Mouse (Mus musculus) heart, embryonic 15.5 days (tissue): ENCODE results near the gene Myt1l. TPM values are rescaled to one million over a fixed set of nuclear protein-coding genes. Genes with fewer than 3 reads are reported as not detected.

Source experiments
- ATAC-seq: fragments of 200-750 bp; cut with Nextera tagmentation; replicated peaks from 2 replicates; pipeline ENCODE4 v1.8.0; 2017; ENCODE audit warnings: low read depth, moderate TSS enrichment; ENCODE audit not compliant: insufficient number of reproducible peaks, insufficient read depth, low FRiP score
- H3K27ac ChIP-seq: fragments of 300-500 bp; sonication (generic); 2 replicates; pipeline ENCODE4 v1.5.1; 2015; ENCODE audit warnings: mild to moderate bottlenecking, inconsistent platforms
- H3K27me3 ChIP-seq: fragments of 300-500 bp; sonication (generic); 2 replicates; pipeline ENCODE4 v1.6.1; 2015; ENCODE audit warnings: inconsistent platforms
- H3K36me3 ChIP-seq: fragments of 300-500 bp; sonication (generic); 2 replicates; pipeline ENCODE4 v1.6.1; 2015; ENCODE audit warnings: mild to moderate bottlenecking, inconsistent platforms
- H3K4me1 ChIP-seq: fragments of 300-500 bp; sonication (generic); replicated peaks from 2 replicates; pipeline ENCODE4 v1.6.1; 2015; ENCODE audit warnings: inconsistent platforms
- H3K4me2 ChIP-seq: fragments of 300-500 bp; sonication (generic); 2 replicates; pipeline ENCODE4 v1.6.1; 2015; ENCODE audit warnings: inconsistent platforms, mild to moderate bottlenecking, moderate library complexity
- H3K4me3 ChIP-seq: fragments of 300-500 bp; sonication (generic); 2 replicates; pipeline ENCODE4 v1.5.1; 2015; ENCODE audit warnings: mild to moderate bottlenecking, inconsistent platforms
- H3K9ac ChIP-seq: fragments of 300-500 bp; sonication (generic); 2 replicates; pipeline ENCODE4 v1.6.1; 2015; ENCODE audit warnings: mild to moderate bottlenecking, inconsistent platforms
- H3K9me3 ChIP-seq: fragments of 300-500 bp; sonication (generic); replicated peaks from 2 replicates; pipeline ENCODE4 v1.6.1; 2016; ENCODE audit warnings: inconsistent platforms
- WGBS: fragments of 180-500 bp; shearing (Covaris S2); methylation state at CpG from one replicate; pipeline ENCODE4 v1.1.7; 2015; ENCODE audit warnings: mixed read lengths; 5-methylcytosine and 5-hydroxymethylcytosine counted together
- polyA plus RNA-seq: library from polyadenylated mRNA; unstranded; fragments of >200 nt; fragmentation: Nextera tagmentation; extraction: Ambion mirVana; gene quantifications from 2 replicates; pipeline ENCODE4 v1.2.1, GENCODE M21; 2015

Gene Myt1l
- polyA plus RNA-seq, 1 experiment from 2014 or later = 0.05 TPM

GRCm38 (mm10) chr12:29872156-29872815, 344.1 kb downstream of the Myt1l start:
- Histone ChIP-seq H3K4me3 (no peak overlapping the region), H3K27ac (no peak overlapping the region), H3K9ac (no peak overlapping the region), H3K4me2 (no peak overlapping the region), H3K9me3 (no peaks in the 10 kb centered on the region), H3K4me1 (0 out of 2 replicates have a peak, but pooled peaks cover 3% of the 10 kb centered on the region), H3K36me3 (no peaks in the 10 kb centered on the region), H3K27me3 (no peaks in the 10 kb centered on the region)
- ATAC-seq = no peak; the same call in 1 of the 2 replicates
- WGBS = 48% methylated on average over 7 of the region's 7 CpGs

GRCm38 (mm10) chr12:29873281-29873772, 345.1 kb downstream of the Myt1l start:
- 23% methylated on average over 1 of the region's 1 CpGs for WGBS
- Histone ChIP-seq H3K27me3 (no peaks in the 10 kb centered on the region), H3K4me3 (no peak overlapping the region), H3K9ac (no peak overlapping the region), H3K4me2 (no peak overlapping the region), H3K9me3 (no peaks in the 10 kb centered on the region), H3K4me1 (0 out of 2 replicates have a peak, but pooled peaks cover 3% of the 10 kb centered on the region), H3K27ac (no peak overlapping the region), H3K36me3 (no peaks in the 10 kb centered on the region)
- no peak for ATAC-seq

- 82% methylated on average over 10 of the region's 10 CpGs for WGBS
- no peaks in the 10 kb centered on the region for H3K9me3 ChIP-seq
- 0 out of 2 replicates have a peak, but pooled peaks cover 3% of the 10 kb centered on the region for H3K4me1 ChIP-seq
- ATAC-seq = no peak
- H3K9ac ChIP-seq = no peak overlapping the region
- no peaks in the 10 kb centered on the region for H3K36me3 ChIP-seq
- no peak overlapping the region for H3K27ac ChIP-seq
- H3K27me3 ChIP-seq = no peaks in the 10 kb centered on the region
- no peak overlapping the region for H3K4me3 ChIP-seq
- no peak overlapping the region for H3K4me2 ChIP-seq
Observed at GRCm38 (mm10) chr12:29877977-29878376, 349.8 kb downstream of the Myt1l start.

GRCm38 (mm10) chr12:29882871-29883617, 354.9 kb downstream of the Myt1l start:
- ATAC-seq = no peak; the same call in 1 of the 2 replicates
- no peak overlapping the region for H3K4me2 ChIP-seq
- 0 out of 2 replicates have a peak, but pooled peaks cover 3% of the 10 kb centered on the region for H3K4me1 ChIP-seq
- no peak overlapping the region for H3K9ac ChIP-seq
- WGBS = 15% methylated on average over 9 of the region's 9 CpGs
- H3K27me3 ChIP-seq = no peaks in the 10 kb centered on the region
- H3K27ac ChIP-seq = no peak overlapping the region
- H3K4me3 ChIP-seq = no peak overlapping the region
- no peaks in the 10 kb centered on the region for H3K36me3 ChIP-seq
- H3K9me3 ChIP-seq = no peaks in the 10 kb centered on the region

- H3K36me3 ChIP-seq = no peaks in the 10 kb centered on the region
- no peak overlapping the region for H3K27ac ChIP-seq
- H3K9me3 ChIP-seq = no peaks in the 10 kb centered on the region
- H3K4me2 ChIP-seq = no peak overlapping the region
- no peak overlapping the region for H3K9ac ChIP-seq
- ATAC-seq = no peak
- H3K4me1 ChIP-seq = 0 out of 2 replicates have a peak, but pooled peaks cover 3% of the 10 kb centered on the region
- H3K27me3 ChIP-seq = no peaks in the 10 kb centered on the region
- WGBS = 79% methylated on average over 5 of the region's 5 CpGs
- H3K4me3 ChIP-seq = no peak overlapping the region
Observed at GRCm38 (mm10) chr12:29884376-29884775, 356.2 kb downstream of the Myt1l start.

- H3K27me3 ChIP-seq = 0 out of 2 replicates have a peak, but pooled peaks cover 2% of the 10 kb centered on the region
- H3K9me3 ChIP-seq = no peaks in the 10 kb centered on the region
- no peaks in the 10 kb centered on the region for H3K4me1 ChIP-seq
- no peaks in the 10 kb centered on the region for H3K36me3 ChIP-seq
- no peak overlapping the region for H3K4me2 ChIP-seq
- H3K4me3 ChIP-seq = no peak overlapping the region
- no peak overlapping the region for H3K9ac ChIP-seq
- 22% methylated on average over 3 of the region's 3 CpGs for WGBS
- ATAC-seq = no peak
- H3K27ac ChIP-seq = no peak overlapping the region
Observed at GRCm38 (mm10) chr12:29894669-29895068, 366.5 kb downstream of the Myt1l start.

GRCm38 (mm10) chr12:29897533-29898085, 369.4 kb downstream of the Myt1l start:
- ATAC-seq = no peak
- 69% methylated on average over 3 of the region's 3 CpGs for WGBS

GRCm38 (mm10) chr12:29904101-29904874, 376.1 kb downstream of the Myt1l start:
- no peak overlapping the region for H3K4me2 ChIP-seq
- no peak overlapping the region for H3K4me3 ChIP-seq
- H3K4me1 ChIP-seq = peaks cover 7% of the 10 kb centered on the region
- ATAC-seq = no peak
- H3K27me3 ChIP-seq = no peaks in the 10 kb centered on the region
- H3K9me3 ChIP-seq = no peaks in the 10 kb centered on the region
- no peak overlapping the region for H3K27ac ChIP-seq
- 66% methylated on average over 4 of the region's 4 CpGs for WGBS
- H3K36me3 ChIP-seq = no peaks in the 10 kb centered on the region
- no peak overlapping the region for H3K9ac ChIP-seq

More at GRCm38 (mm10) chr12:29897533-29898085, 369.4 kb downstream of the Myt1l start:
- Histone ChIP-seq H3K4me2 (no peak overlapping the region), H3K9ac (no peak overlapping the region), H3K36me3 (no peaks in the 10 kb centered on the region), H3K27me3 (0 out of 2 replicates have a peak, but pooled peaks cover 2% of the 10 kb centered on the region), H3K27ac (no peak overlapping the region), H3K4me1 (no peaks in the 10 kb centered on the region), H3K9me3 (no peaks in the 10 kb centered on the region), H3K4me3 (no peak overlapping the region)

- H3K27ac ChIP-seq = peak overlapping the region; percentile 42; the same call in 1 of the 2 replicates
- H3K9ac ChIP-seq = no peak overlapping the region
- 31% methylated on average over 2 of the region's 2 CpGs for WGBS
- H3K4me3 ChIP-seq = no peak overlapping the region
- peaks cover 7% of the 10 kb centered on the region for H3K4me1 ChIP-seq
- H3K4me2 ChIP-seq = no peak overlapping the region
- no peaks in the 10 kb centered on the region for H3K27me3 ChIP-seq
- no peaks in the 10 kb centered on the region for H3K36me3 ChIP-seq
- no peaks in the 10 kb centered on the region for H3K9me3 ChIP-seq
- peak; percentile 83 for ATAC-seq
Observed at GRCm38 (mm10) chr12:29907056-29907455, 378.9 kb downstream of the Myt1l start.

- no peak for ATAC-seq
- no peak overlapping the region for H3K4me3 ChIP-seq
- no peak overlapping the region for H3K9ac ChIP-seq
- no peaks in the 10 kb centered on the region for H3K36me3 ChIP-seq
- no peaks in the 10 kb centered on the region for H3K4me1 ChIP-seq
- H3K27me3 ChIP-seq = no peaks in the 10 kb centered on the region
- H3K4me2 ChIP-seq = no peak overlapping the region
- H3K9me3 ChIP-seq = no peaks in the 10 kb centered on the region
- 85% methylated on average over 3 of the region's 3 CpGs for WGBS
- H3K27ac ChIP-seq = no peak overlapping the region
Observed at GRCm38 (mm10) chr12:29916139-29916538, 388.0 kb downstream of the Myt1l start.

- Histone ChIP-seq H3K27ac (no peak overlapping the region), H3K9ac (no peak overlapping the region), H3K9me3 (no peaks in the 10 kb centered on the region), H3K36me3 (no peaks in the 10 kb centered on the region), H3K4me1 (no peaks in the 10 kb centered on the region), H3K27me3 (no peaks in the 10 kb centered on the region), H3K4me2 (no peak overlapping the region), H3K4me3 (no peak overlapping the region)
- no peak for ATAC-seq
- WGBS = 76% methylated on average over 6 of the region's 6 CpGs
Observed at GRCm38 (mm10) chr12:29916807-29917206, 388.6 kb downstream of the Myt1l start.
